Mouse (Mus musculus) inflammation-experienced regulatory T-cells, adult 6 months (primary cell): Measurements from ENCODE around the gene Shb. TPM values are rescaled to one million over a fixed set of nuclear protein-coding genes. Genes with fewer than 3 reads are reported as not detected.

ENCODE experiments used
- ATAC-seq: one replicate; pipeline ENCODE4 v1.8.0; 2017
- polyA plus RNA-seq, 3 experiments: library from polyadenylated mRNA; unstranded; fragments of 100-300 nt; shearing (Covaris generic); gene quantifications; one replicate each; pipeline ENCODE4 v1.2.1; 2017

Gene Shb
- polyA plus RNA-seq, 3 experiments from 2014 or later = 0.23 TPM; not detected in 2

DNA sequence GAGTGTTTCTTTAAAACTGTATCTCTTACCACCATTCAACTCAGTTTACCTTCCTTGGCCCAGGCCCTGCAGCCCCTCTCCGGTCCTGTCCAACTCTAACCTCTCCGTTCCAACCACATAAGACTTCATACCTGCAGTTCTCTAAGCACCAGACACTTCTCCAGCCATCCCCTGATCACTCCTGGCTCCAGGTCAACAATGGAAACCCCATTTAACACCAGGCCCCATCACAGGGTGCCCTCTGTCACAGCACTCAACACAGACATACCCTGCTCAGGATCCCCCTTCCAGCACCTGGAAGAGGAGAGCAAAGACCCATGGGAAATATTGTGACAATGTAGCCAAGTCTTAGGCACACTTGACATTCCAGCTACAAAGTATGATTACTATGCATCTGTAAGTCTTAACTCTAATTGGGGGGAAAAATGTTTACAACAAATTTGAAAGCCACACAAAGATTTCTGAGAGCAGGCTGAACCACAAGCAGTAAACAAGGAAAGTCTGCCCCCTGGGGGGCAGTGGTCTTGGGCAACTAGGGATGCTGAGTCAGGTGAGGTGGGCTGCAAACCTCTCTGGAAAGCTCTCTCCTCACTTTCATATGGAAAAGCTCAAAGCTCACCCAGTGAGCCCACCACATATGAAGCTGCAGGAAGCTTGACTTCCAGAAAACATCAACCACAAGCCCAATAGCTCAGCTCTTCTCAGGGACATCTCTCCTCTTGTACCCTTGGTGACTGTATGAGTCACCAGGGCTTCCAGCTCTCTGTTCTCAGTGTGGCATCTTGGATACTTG, 4.5 kb downstream of the Shb start:
- ATAC-seq = no peak

DNA sequence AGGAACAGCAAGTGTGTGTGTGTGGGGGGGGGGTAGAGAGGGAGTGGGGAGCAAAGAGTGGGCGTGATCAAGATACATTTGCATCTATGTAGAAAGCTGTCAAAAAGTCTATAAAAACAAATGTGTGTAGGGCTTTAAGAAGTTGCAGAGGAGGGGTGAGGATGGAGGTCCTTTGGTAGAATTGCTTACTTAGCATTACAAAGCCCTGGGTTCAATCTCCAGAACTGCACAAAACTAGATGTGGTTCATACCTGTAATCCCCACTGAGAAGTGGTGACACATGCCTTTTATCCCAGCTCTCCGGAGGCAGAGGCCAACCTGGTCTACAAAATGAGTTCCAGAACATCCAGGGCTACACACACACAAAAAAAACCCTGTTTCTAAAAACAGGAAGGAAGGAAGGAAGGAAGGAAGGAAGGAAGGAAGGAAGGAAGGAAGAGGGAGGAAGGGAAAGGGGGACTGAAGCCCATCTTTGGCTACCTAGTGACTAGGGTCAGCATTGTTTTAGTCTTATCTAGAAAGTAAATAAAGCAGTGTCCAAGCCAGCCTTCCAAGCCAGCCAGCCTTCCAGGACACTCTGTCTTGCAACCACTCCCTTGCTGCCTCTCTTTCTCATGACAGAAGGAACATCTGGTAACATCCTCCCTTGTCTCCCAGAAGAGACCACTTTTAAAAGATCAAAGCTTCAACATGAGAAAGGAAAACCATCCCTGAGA, 5.3 kb downstream of the Shb start:
- ATAC-seq = no peak

DNA sequence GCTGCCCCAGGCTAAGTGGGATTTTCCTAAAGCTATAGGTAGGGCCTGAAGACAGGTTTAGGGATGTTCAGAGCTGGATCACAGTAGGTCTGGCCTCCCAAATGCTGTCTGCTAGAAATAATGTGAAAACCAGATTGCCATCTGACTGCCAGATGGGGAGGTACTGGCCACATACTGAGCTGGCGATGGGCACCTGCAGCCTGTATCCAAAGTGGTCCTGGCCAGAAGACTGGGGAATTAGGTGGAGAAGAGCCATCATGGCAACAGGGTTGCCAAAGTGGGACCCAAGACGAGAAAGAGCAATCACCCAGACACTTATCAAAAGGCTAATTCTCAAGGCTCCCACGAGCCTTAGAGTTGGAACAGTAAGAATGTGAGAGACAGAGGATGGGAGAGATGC, 6.1 kb downstream of the Shb start:
- no peak for ATAC-seq

DNA sequence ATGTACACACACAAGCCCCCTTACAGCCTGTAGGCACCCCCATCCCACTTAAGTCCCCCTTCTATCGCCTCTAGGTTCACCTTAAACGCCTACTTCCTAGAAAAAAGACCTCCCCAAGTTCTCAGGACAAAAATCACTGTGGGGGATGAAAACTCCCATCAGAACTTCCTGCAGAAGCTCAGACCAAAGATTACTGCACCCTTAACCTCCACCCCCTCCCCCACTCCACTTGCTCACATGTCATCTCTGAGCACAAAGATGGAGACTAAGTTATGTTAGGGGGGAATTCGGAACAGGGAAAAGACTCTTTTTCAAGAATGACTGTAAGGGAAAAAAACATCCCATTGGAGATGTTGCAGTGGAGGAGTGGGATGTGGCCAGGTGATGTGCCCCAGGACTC, 6.7 kb downstream of the Shb start:
- ATAC-seq = no peak

DNA sequence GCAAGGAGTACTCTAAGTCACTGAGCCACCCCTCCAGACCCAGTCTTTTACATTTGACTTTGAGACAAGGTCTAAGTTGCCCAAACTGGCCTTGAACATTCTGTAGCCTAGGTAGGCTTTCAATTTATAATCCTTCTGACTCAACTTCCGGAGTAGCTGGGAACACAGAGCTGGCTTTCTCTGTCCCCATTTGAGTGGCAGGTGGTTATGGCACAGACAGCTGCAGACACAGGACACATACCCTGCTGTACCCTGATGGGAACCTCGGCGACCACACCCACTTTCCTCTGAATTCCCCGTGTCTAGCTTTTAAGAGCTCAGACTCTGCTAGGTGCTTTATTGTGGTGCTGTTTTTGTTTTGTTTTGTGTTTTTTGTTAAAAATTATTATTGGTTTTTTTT, 7.7 kb downstream of the Shb start:
- no peak for ATAC-seq

DNA sequence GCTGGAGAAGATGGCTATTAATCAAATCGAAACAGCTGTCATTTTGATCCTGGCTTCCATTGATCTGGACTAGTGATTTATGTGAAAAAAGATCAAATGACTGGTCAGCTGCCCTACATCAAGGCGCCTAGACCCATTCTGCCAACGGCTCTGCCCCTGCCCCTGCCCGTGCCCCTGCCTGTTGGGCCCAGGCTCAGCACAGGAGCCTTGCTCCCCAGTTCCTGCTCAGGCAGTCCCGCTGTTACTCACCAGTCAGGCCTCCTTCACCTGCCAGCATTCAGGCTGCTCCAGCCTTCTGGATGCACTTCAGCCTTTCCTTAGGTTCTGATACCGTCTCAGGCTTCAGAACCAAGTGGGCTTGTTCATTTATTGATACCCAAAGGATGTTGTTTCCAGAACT, 8.9 kb downstream of the Shb start:
- no peak for ATAC-seq

DNA sequence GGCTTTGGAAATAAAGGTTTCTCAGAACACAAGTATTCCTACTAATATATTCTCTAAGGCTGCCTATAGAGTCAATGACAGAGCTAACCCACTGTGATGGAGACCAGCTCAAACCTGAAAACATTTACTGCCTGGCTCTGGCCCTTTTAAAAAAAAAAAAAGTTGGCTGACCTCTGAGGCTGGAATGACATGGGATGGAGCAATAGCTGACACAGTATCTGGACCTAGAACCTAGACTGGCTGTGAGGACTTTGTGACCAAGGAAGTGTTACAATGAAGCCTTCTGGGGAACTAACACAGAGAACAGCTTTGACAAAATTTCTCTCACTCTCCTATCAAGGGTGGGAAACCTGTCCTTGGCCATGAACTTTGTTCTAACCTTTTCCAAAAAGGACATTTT, 9.3 kb downstream of the Shb start:
- no peak for ATAC-seq

DNA sequence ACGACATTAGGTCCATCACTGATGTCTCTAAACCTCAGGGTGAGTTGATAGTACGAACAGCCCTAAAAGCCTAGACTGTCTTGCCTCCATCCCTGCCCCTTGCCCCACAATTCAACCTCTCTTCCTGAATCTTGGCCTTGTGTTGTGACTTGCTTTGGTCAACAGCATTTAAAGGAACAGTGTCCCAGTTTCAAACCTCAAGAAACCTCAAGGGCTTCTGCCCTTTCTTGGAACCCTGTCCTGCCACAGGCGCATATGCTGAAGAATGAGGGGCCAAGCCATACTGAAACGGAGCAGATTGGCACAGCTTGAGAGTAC, 9.7 kb downstream of the Shb start:
- no peak for ATAC-seq

DNA sequence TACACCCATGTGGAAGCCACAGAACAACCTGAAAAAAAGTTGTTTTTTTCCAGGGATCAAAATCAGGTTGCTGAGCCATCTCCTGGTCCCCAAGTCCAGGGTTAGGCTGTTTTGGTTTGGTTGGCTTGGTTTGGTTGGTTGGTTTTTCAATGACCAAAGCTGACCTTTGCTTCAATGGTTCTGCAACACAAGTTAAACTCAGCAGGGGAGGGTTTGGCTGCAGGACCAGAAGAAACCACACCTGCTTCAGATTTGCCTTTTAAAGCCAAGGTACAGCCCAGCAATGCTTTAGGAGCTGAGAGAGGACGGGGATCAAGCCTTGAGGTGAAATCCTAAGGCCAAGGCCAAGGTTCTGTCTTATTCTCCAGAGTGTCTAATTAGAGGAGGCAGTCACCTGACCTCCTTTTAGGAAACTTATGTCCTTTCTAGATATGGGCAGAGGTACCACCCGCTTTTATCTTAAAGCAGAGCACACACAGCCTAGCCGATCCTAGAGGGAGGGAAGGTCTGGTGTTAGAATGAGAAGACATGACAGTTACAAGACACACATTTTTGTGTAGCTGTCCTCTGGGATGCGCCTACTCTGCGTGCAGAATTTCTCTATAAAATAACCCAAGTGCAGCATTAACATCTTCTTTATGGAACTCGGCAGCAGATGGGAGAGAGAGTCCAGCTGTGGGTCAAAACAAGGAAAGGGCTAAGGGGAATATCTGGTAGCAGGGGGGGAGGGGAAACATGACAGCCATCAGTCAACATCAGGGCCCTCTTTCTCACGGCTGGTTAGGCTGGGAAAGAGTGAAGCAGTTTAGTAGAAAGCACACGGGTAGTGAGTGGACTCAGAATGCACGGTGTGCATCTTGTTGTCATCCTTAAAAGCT, 10.3 kb downstream of the Shb start:
- ATAC-seq = no peak

DNA sequence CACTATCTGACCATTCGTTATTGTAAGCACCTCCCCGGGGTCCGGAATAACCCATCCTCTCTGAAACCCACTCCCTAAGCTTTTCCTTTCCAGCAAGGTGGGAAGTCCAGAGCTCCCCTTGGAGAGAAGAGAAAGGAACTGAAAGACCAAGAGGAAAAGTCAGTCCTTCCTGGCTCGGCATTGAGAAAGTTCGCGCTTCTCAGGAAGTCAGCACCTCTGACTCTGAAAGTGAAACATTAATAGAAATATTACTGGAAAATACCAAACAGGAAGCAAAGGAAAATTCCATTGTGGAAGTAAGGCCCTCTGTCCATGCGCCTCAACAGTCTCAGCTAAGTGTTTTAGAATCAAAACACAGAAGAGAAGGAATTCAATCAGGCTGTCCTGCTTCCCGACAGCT, 11.9 kb downstream of the Shb start:
- ATAC-seq = no peak

DNA sequence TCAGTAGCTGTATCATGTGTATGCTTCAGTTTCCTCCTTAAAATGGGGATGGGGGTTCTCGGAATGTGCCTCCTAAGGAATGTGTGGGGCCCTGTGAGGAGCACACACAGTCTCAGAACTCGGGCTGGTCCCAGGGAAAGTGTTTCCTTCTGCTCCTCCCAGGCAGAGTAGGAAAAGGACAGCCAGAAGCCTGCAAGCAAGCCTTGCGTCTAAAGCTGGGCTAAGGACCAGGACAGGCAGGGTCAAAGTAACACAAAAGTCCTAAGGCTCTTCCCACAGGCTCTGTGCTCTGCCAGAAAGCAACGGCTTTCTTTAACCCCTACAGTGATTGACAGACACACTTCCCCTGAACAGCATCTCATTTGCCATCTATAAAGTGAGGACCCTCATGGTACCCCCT, 14.9 kb downstream of the Shb start:
- ATAC-seq = no peak

DNA sequence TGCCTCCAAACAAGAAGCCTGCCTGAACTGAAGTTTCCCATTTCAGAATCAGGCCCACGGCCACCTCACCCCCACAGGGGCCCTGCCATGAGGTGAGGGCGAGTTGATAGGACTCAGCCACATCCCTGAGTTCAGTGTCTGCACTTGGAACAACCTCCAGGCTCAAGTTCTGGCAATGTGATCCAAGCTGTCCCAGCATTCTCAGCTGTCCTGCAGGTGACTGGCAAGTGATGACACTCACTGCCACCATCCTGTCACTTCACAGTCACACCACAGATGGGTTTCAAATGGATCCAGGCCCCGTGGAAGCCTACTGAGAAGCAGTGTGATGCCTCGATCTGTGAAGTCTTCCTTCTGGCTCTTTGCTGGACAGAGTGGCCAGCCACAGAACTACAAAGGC, 16.4 kb downstream of the Shb start:
- ATAC-seq = no peak

DNA sequence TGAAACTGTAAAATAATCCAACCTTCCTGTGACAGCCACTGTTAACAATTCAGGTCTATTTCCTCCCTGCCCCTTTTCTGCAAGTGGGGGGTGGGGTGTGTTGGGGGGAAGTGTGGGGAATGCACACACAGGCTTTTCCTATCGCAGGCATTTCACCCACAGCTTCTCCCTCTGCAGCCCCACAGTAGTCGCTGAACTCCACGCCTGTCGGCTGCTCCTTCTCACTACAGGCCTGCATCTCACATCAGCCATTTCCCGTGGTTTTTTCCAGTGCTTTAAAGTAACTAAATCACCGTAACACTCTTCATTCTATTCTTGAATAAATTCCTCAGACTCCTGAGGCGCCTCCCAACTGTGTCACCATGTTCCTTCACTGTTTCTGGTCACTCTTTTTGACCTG, 17.9 kb downstream of the Shb start:
- peak; percentile 19 for ATAC-seq

DNA sequence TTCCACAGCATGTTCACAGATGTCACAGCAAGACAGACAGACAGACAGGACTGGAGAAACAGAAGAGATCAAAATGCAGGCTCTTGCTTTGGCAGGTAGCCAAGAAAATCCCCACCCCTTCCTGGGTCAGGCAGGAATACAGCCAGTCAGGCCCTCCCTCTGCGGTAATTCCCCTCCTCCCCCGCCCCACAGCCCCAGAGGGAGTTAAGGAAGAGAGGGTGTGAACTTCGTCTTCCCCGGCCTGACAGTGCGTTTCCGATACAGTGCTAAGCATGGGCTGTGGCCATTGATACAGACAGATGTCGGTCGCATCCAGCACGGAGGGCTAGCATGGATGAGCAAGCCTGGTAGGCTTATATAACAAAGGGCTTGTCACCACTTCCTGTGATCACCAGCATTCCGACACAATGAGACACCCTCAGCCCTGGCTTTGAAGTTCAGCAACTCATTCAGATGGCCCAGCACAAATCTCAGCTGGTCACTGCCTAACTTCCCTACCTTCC, 18.4 kb downstream of the Shb start:
- ATAC-seq = peak; percentile 83

DNA sequence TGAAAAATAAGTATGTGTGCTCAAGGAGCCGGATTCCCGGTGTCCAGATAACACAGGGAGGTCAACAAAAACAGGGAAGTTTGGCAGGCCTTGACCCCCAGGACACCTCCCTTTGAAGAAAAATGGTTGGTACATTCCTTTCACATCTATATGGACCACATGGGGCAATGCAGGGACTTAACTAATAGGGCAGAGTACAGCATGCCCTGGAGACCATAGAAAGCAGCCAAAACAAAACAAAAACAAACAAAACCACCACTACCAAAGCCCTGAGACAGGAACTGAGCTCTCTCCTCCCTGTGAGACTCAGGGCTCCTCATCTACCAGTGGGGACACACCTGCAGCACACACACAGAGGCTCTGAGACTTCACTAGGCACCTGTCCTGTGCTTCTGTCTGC, 18.9 kb downstream of the Shb start:
- peak; percentile 8 for ATAC-seq

DNA sequence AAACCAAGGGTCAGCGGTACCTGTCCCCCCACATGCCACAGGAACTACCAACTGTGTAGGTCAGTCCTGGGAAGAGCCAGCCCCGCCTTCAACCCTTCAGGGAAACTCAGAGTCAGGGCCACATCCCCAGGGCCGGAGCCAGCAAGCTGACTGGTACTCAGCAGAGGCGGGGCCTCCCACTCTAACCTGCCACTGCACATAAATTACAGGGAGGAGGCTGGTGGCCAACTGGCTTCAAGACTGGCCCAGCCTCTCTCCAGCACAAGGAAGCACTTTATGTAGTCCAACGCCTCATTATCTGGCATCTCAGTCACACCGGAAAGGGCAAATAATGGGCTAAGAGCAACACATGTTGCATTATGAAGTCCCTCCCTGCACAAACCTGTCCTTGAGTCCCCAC, 22.1 kb downstream of the Shb start:
- ATAC-seq = no peak

DNA sequence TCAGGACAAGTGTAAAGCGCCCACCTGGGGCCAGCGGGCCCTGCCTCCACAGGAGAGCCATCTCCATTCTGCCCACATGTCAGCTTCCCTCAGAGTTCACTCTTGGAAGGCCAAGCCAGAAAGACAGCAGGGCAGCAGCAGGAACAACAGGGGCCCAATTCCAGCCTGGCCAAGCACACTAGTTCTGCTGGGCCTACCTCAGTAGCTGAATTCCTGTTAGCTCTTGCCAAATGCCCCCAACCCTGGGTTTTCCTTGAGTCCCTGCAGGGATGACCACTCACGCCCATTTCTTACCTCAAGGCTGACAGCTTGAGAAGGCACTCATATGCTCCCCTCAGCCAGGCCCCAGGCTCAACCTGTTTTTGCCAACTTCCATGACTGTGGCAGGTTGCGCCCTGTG, 22.9 kb downstream of the Shb start:
- no peak for ATAC-seq

DNA sequence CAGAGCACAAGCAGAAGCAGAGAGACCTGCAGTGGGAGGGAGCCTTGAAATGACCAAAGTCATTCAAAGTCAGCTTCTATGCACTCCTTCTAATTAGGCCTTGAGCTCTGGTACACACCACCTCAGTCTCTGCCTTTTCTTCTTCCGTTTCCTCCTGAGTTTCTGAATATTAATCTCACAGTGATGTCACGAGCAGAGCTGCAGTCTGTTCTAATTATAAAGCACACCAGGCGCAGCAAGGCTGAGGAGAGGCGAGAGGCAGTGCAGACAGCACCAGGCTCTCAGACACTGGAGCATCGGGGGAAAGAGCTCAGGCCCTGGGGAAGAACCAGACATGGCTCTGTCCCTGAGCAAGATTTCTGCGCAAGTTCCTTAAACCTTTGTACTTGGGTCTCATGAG, 23.8 kb downstream of the Shb start:
- ATAC-seq = no peak

DNA sequence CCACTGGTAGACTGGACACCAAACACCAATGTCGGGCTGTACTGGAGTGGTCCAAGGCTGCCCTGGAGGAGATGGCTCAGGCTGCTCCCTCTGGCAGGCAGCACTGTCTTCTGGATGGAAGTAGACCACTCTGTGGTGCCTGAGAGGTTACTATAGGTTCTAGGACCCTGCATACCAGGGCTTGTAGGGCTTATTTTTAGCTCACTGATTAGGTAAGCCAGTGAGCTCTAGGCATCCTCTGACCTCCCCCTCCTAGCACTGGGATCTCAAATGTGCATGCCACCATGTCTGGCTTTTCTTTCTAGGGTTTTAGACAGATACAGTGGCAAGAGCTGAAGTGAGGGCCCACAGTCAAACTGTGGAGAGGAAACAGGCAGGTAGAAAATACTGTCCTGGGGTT, 24.8 kb downstream of the Shb start:
- ATAC-seq = no peak

DNA sequence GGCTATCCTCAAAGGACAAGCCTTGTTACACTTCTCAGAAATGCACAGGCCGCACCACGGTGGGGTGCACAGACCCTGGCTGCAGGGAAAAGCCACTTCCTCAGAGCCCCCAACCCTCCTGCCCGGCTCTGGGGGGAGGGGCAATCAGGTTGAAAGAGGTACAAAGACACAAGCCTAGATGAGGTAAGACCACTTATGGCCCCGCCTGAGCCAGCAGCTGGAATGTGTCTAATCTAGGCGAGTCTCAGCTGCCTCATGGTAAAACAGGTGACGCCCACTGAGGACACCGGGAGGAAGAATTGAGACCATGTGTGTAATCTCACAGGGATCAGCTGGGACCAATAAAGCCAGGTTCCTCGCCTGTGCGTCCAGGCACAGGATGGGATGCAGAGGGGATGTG, 25.2 kb downstream of the Shb start:
- ATAC-seq = no peak

DNA sequence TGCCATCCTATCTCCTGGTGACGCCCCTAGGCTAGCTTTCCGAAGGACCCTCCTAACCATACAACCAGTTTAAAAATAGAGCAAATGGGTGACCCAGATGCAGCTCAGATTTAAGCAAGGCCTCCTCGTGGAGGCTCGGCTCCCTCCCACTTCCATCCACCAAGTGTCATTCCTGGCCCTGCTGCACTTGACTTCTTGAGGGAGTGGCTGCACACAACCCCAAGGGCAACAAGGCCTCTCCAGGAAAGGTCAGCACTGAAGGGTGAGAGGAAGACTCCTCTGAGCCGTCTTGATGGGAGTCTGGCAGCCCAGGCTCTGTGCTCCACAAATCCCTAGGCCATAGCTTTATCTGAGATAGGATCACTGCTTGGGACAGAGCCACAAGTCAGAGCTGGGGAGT, 25.7 kb downstream of the Shb start:
- ATAC-seq = no peak

DNA sequence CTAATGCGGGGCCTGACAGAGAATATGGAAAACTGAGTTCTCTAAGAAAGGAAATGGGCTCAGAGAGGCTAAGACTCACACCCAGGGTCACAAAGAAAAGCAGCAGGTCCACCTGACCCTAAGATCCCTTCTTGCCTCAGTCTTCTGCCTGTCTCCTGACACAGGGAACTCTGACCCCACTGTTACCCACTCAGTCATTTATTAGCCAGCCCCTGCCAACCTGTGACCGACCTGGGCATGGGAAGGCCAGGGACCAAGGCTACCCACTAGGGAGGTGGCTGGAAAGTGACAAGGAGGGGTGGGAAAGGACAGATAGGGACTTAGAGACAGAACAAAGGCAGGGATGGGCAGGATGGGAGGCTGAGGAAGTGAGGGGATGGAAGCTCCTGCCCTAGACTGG, 26.6 kb downstream of the Shb start:
- no peak for ATAC-seq

DNA sequence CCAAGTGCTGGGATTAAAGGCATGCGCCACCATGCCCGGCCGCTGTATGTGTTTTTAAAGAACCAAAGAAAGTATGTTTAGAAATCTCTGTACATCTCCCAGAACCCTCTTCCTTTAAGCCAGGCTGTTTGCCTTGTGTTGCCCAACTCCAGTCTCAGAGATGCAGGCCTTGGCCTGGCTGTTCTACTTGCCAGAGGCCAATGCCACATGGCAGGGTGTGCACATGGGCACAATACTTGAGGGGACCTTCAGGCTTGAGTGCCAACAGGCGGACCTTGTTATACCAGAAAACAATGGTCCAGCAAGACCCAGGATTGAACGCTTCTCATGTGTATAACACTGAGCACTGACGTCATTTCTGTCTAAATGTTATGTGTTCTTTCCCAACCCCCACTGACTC, 27.1 kb downstream of the Shb start:
- no peak for ATAC-seq

DNA sequence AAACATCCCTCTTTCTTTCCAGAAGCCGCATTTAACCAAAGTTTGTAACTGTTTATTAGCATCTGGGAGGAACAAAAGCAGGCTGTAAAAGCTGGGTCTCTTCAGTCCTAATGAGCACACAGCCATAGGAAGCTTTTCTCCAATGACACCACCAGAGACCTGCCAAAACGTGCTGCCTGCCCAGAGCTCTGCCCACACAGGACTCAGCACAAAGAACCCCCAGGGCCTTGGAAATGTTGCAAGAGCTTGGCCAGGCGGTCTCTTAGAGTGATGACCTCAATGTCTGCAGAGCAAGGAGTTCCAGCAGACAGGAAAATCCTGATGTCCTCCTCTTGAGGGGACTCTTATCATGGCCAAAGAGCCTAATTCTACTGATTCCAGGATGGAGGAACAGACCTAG, 28.5 kb downstream of the Shb start:
- ATAC-seq = no peak
